Comparison of ENCODE assay signal across 9 mouse cellular contexts in the genomic region with DNA sequence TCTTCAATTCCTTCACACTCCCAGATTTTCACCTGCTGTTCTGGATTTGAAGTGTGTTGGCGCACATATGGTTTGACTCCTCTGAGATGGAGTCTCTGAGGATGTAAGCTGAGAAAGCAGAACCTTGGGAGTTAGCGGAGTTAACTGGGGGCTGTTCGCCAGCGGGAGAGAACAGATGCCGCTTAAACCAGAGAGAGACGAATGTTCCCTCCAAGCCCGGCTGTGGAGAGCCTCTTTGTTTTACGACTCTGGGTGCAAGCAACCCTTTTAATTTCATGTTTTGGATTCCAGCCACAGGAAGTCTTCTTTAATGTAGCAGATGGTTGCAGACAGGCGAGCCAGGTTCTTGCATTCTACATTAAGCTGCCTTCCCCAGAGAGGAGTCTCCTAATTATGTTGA. TPM values are rescaled to one million over a fixed set of nuclear protein-coding genes. Genes with fewer than 3 reads are reported as not detected.
DNase-seq lines count a peak whose midpoint lies in the region; ATAC-seq lines count a peak whose summit lies in the region.
"Had no signal": no experiment of that assay in that cellular context is flagged by ENCODE, and none has a peak within 500 bp of the region (broad histone marks: within the 10 kb centered on the region; RNA-seq: fewer than 3 reads in every experiment).

No protein-coding gene starts in this region.

- no peaks in the 10 kb centered on the region for H3K9me3 ChIP-seq in forebrain, embryonic 11.5 days (ENCODE audit: control insufficient read depth, low read length)
- H3K9me3 ChIP-seq in midbrain, embryonic 11.5 days (ENCODE audit: control insufficient read depth, low read length) = no peaks in the 10 kb centered on the region

- no peak overlapping the region for H3K9ac ChIP-seq in forebrain, embryonic 11.5 days (ENCODE audit: low read length)
- no peak overlapping the region; the same call in 1 of the 2 replicates for H3K9ac ChIP-seq in midbrain, embryonic 11.5 days (ENCODE audit: low read length)

- H3K4me1 ChIP-seq in forebrain, embryonic 11.5 days (replicated peaks; ENCODE audit: control insufficient read depth, insufficient read depth, low read length) = peaks cover 4% of the 10 kb centered on the region; the same call in 1 of the 2 replicates
- peaks cover 14% of the 10 kb centered on the region for H3K4me1 ChIP-seq in midbrain, embryonic 11.5 days (ENCODE audit: control insufficient read depth, insufficient read depth, low read length)

- H3K4me2 ChIP-seq in forebrain, embryonic 11.5 days (ENCODE audit: low read depth, low read length, severe bottlenecking) = no peak overlapping the region
- no peak overlapping the region for H3K4me2 ChIP-seq in midbrain, embryonic 11.5 days

- ATAC-seq in forebrain, embryonic 11.5 days (replicated peaks; ENCODE audit: low FRiP score) = no peak
- ATAC-seq in midbrain, embryonic 11.5 days (ENCODE audit: low FRiP score) = no peak

- no peaks in the 10 kb centered on the region for H3K27me3 ChIP-seq in forebrain, embryonic 11.5 days (ENCODE audit: control insufficient read depth, insufficient read depth, low read length)
- no peaks in the 10 kb centered on the region for H3K27me3 ChIP-seq in midbrain, embryonic 11.5 days (ENCODE audit: control insufficient read depth, insufficient read depth, low read length)

- H3K4me3 ChIP-seq in forebrain, embryonic 11.5 days (ENCODE audit: low read depth, low read length) = no peak overlapping the region
- H3K4me3 ChIP-seq in midbrain, embryonic 11.5 days (ENCODE audit: low read depth, low read length) = no peak overlapping the region
- H3K4me3 ChIP-seq: megakaryocyte, embryonic 14.5 days had no signal

- H3K27ac ChIP-seq in forebrain, embryonic 11.5 days (ENCODE audit: low read depth, low read length) = peak overlapping the region; percentile 37; the same call in 1 of the 2 replicates
- no peak overlapping the region for H3K27ac ChIP-seq in midbrain, embryonic 11.5 days (ENCODE audit: low read depth, low read length)

- peak; percentile 22 for DNase-seq in gastrocnemius, postnatal 10 days
- no peak for DNase-seq in gastrocnemius, postnatal 25 days
- peak; percentile 24 for DNase-seq in Muller cell, postnatal 12 days (ENCODE audit: inconsistent ontology term)
- DNase-seq in forebrain, embryonic 11.5 days (ENCODE audit: low spot score) = peak; percentile 52
- peak; percentile 16 to 45 for DNase-seq in kidney, postnatal 25 days
- peak; percentile 88 for DNase-seq in midbrain, embryonic 11.5 days (ENCODE audit: low spot score, missing footprints)
- DNase-seq in telencephalon, adult 2 months (ENCODE audit: low read depth, low spot score) = peak; percentile 95
- no peak for DNase-seq in ovary, postnatal 10 days (ENCODE audit: low spot score)

- 31% methylated on average over 9 of the region's 9 CpGs for WGBS in forebrain, embryonic 11.5 days
- 37% methylated on average over 9 of the region's 9 CpGs for WGBS in midbrain, embryonic 11.5 days

- no peaks in the 10 kb centered on the region for H3K36me3 ChIP-seq in forebrain, embryonic 11.5 days (ENCODE audit: control insufficient read depth, insufficient read depth, low read length)
- no peaks in the 10 kb centered on the region for H3K36me3 ChIP-seq in midbrain, embryonic 11.5 days (ENCODE audit: control insufficient read depth, insufficient read depth, low read length)

RNA-seq across cellular contexts. Expression of a gene that starts 4.4 kb away (rescaled TPM):
- 10 to 100 TPM; 31.7 to 38.2 TPM for total RNA-seq in gastrocnemius, postnatal 10 days (2021)
- 10 to 100 TPM; 18.5 to 19.7 TPM for total RNA-seq in gastrocnemius, postnatal 25 days (2021)
- 49.7 and 51.8 TPM in 2 replicates for polyA plus RNA-seq in forebrain, embryonic 11.5 days (2014; fragmentation: Nextera tagmentation; extraction: Ambion mirVana)
- 43.4 and 45.4 TPM in 2 replicates for polyA plus RNA-seq in midbrain, embryonic 11.5 days (2014; fragmentation: Nextera tagmentation; extraction: Ambion mirVana)

RNA-seq across cellular contexts. Expression of a gene that starts 55.2 kb away (rescaled TPM):
- not detected for total RNA-seq in gastrocnemius, postnatal 10 days (2021)
- not detected for total RNA-seq in gastrocnemius, postnatal 25 days (2021)
- not detected in 2 replicates for polyA plus RNA-seq in forebrain, embryonic 11.5 days (2014; fragmentation: Nextera tagmentation; extraction: Ambion mirVana)
- not detected in 2 replicates for polyA plus RNA-seq in midbrain, embryonic 11.5 days (2014; fragmentation: Nextera tagmentation; extraction: Ambion mirVana)

Comparison
In these comparisons a context has a peak if more than half of its experiments do, and no peak if none do; other contexts are left out.
1. DNase-seq: peak in gastrocnemius, postnatal 10 days (single experiment), Muller cell, postnatal 12 days (single experiment), forebrain, embryonic 11.5 days (single experiment), kidney, postnatal 25 days (2 of 2), midbrain, embryonic 11.5 days (single experiment) and telencephalon, adult 2 months (single experiment); none in gastrocnemius, postnatal 25 days (single experiment) and ovary, postnatal 10 days (single experiment).